Mouse (Mus musculus) common myeloid progenitor, adult 5-6 weeks (primary cell): Measurements from ENCODE around the gene Tspyl1. TPM values are rescaled to one million over a fixed set of nuclear protein-coding genes. Genes with fewer than 3 reads are reported as not detected.
"Not testable (repeated sequence)": the region's sequence is repeated elsewhere in the genome, so short reads cannot be mapped to it uniquely, and the experiment has no call there.

ENCODE experiments used
- ATAC-seq: replicated peaks from 2 replicates; pipeline ENCODE4 v1.8.0; 2016; ENCODE audit warnings: low read depth, mild to moderate bottlenecking, moderate TSS enrichment, inconsistent platforms; ENCODE audit not compliant: poor library complexity, severe bottlenecking
- total RNA-seq: library from RNA; stranded (forward); fragments of 200-1000, 187-1606 nt; gene quantifications from 2 replicates; pipeline ENCODE4 v1.2.3, GENCODE M21; 2017

Tspyl1 gene
- total RNA-seq = 54.7 and 57.7 TPM in 2 replicates

DNA sequence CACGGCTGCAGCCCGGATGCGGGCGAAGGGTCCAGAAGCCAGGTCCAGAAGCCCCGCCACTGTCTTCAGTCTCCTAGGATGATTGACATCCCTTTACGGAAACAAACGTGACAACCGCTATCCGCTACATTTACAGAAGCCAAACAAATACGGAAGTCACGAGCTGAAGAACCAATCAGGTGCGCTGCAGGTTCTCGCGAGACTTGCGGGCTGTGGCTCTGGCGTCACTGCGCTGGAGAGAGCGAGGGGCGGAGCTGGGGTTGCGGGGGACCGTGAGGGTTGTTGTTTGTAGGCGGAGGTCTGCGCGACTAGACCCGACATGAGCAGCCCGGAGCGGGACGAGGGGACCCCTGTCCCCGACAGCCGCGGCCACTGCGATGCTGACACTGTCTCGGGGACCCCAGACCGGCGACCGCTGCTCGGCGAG, at the start of gene Tspyl1:
Tspyl1 (plus strand) TSS at position 229 of the 427 bp plus-strand sequence.
- ATAC-seq = peak; percentile 89

DNA sequence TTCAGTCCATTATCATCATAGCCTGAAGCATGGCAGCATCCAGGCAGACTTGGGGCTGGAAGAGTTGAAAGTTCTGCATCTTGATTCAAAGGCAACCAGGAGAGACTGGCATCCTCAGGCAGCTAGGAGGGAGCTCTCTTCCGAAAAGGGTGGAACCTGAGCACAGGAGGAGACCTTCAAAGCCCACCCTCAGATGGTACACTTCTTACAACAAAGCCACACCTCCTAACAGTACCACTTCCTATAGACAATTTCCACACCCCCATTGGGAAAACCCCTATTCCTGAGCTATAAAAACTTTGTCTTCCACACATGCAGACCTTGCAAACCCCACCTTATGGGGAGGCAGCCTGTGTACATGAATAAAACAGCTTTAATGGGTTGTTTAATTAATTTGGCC, 48.6 kb upstream of the Tspyl1 start:
- no peak for ATAC-seq

DNA sequence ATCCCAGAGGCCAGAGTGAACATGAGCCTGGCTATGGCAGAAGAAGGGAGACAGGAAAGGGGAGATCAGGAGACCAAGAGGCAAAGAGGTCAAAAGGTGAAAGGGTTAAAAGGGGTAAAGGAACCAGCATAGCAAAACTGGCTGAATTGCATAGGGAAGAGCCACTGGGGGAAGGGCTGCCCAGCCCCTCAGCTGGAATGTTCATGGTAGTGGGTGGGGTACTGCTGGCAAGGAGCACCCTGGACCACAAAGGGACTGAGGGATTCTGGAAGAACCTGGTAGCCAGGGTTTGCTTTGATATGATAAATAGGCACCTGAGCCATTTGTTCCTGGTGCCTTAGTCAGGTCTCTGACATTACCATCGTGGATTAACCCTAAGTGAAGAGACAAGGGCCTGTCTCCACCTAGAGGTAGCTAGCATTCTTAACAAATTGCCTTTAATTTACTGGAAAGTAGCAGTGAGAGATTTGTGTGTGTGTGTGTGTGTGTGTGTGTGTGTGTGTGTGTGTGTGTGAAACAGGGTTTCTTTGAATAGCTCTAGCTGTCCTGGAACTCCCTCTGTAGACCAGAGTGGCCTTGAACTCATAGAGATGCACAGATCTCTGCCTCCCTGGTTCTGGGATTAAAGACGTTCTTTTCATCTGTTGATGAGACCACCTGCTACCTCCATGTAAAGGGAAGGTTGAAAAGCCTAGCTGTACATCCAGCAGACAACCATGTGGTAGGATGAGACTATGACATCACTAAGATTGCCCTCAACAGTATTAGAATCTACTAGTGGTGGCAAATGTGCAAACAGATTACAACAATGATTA, 47.9 kb upstream of the Tspyl1 start:
- ATAC-seq = no peak

DNA sequence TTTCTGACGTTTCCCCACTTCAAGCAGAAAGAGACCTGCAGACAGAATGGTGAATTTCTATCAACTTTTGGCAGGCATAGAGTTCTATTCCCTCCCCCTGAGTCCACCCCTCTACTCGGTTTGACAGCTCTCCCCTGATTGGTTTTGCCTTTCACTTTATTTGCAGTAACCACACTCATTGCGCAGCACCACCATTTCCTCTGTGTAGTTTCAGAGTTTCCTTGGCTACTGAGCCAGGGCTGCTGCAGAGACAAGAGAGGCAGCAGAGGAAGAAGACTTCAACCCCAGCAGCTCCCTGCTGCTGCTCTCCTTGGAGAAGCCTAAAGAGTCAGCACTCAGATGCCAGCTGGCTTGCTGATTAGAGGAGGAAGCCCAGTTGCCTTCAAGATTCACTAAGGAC, 46.6 kb upstream of the Tspyl1 start:
- ATAC-seq = peak; percentile 97

DNA sequence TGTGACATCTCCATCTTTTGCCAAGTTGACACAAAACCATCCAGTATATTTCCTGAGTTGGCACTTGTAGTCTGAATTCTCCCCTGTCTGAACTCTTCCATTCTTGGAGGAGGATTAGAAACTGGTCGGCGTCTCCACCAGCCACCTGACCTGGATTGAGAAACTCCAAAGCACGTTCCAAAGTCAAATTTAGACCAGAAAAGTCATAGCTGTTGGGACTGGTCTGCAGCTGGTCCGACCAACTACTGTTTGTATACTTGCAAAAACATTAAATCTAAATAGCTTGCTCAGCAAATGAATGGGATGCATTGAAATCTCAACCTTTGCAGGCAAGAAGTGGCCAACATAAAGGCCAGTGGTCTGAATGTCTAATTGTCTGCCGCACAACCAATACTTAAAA, 45.4 kb upstream of the Tspyl1 start:
- no peak for ATAC-seq

DNA sequence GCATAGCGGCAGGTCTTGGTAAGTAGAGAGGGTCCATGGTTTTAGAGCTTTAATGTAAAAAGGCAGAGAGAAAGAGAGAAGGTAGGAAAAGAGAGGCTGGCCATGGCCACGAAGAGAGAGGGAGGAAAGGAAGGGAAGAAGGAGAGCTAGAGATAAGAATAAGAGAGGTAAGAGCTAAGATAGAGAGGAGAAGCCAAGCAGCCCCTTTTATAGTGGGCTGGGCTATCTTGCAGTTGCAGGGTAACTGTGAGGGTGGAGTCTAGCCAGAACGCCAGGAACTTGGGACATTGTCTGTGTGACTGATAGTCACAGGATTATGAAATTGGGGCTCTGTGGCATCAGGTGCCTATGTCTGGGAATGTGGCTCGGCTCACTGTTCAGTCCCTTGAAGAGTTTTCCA, 43.5 kb upstream of the Tspyl1 start:
- no peak for ATAC-seq

DNA sequence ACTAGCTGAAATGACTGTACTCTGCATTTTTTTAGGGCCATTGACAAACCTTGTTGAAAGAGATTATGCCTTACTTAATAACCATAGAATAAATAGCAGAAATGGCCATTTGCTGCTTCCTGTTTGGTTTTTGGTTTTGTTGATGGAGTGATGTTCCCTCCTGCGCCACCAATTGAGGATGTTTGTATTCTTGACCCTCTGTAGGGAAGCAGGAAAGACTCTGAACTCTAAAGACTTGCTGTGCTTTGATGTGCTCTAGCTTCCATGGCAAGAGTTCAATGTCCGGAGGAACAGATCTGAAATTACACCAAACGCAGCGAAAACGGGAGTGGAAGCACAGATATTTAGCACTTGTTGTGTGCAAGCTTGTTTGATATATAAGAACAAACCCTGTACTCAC, 37.2 kb upstream of the Tspyl1 start:
- ATAC-seq = peak; percentile 45

DNA sequence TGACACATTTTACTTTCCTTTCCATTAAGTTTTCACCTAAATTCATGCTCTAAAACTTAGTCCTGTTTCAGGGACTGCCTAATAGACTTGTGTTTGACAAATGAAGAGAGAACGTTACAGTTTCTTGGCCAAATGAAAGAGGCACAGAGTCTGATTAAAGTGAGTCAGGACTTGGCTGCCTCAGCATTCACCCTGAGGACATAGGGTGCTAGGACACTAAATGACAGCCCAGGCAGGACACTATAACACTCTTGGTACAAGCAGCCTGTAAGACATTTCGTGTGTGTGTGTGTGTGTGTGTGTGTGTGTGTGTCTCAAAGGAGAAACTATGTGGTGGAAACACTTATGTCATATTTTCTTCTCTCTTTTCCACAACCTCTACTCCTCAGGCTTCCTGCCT, 35.9 kb upstream of the Tspyl1 start:
- ATAC-seq = no peak

DNA sequence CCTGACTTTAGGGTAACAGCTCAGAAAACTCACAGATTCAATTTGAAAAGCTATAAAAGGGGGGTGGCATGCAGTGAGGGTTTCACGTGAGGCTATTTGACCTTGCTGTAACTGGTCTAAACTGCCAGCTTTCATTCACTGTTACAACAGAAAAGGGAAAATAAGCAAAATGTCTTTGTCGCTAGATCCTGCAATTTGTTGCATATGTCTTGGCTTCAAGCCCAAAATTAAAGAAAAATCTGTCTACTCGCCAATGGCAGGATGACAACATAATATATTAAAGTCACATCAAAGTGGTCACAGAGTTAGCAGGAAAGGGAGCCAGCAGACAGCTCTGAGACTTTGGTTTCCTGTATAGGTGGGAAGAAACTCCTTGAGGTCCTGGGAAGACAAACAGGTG, 34.2 kb upstream of the Tspyl1 start:
- no peak for ATAC-seq

DNA sequence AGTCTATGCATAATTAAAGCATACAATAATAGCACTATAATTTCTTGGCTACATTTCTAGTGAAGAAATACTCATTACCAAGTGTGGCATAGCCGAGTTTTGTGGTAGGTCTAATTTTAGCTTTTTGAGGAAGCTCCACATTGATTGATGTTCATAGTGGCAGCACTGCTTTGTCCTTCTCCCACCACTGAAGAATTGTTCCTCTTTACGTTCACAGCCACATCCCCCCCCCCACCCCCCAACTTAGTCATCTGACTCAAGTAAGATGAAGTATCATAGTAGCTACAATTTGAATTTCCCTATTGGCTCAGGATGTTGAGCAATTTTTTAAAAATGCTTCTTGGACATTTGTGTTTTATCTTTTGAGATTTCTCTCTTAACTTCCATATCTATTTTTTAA, 32.4 kb upstream of the Tspyl1 start:
- ATAC-seq = peak; percentile 96

DNA sequence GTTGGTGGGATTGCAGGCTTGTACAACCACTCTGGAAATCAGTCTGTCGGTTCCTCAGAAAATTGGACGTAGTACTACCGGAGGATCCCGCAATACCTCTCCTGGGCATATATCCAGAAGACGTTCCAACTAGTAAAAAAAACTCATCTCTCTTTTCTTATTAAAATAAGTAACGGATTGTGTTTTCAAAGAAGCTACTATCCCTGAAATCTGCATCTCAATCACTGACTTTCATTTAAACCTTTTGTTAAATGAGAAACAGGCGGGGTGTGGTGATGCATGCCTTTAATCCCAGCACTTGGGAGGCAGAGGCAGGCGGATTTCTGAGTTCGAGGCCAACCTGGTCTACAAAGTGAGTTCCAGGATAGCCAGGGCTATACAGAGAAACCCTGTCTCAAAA, 29.2 kb upstream of the Tspyl1 start:
- ATAC-seq = not testable (repeated sequence)

DNA sequence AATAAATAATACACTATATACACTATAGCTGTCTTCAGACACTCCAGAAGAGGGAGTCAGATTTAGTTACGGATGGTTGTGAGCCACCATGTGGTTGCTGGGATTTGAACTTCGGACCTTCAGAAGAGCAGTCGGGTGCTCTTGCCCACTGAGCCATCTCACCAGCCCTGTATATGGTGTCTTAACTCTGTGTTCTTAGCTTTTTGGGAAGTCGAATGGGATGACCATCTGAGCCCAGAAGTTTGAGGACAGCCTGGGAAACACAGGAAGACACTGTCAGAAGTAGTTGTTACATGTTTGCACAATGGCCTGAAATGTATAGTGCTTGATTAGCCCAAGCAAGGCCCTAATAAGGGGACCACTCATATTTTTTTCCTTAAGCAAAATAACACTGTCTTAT, 16.9 kb upstream of the Tspyl1 start:
- no peak for ATAC-seq

DNA sequence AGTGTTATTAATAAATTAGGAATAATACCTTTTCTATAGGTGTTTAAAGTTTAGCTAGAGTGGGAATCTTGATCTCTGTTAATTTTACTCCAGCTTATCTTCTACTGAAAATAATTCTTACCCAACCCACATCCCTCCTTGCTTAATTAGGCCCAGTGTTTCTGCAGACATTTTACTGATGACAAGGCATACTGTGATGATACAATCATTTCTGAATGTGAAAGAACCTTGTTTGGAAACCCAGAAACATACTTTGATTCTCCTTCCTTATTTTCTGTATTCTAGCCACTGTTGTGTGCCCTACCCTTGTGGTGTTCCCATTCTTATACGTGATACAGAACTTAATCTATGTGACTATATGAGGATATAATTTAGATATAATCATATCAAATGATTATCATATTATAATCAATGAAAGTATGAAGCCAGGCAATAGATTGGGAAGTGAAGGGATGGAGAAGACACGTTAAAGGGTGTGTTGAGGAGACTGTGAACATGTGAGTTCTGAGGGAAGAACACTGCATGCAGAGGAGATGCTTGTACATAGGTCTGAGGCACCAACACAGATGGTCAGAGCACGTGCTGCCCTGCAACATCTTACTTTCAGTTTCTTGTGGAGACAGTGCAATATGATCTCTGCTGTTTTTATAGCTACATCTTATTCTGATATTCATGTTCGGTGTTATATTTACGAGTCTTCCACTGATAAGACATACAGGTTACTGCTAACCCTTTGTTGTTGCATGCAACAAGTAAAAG, 14.5 kb upstream of the Tspyl1 start:
- 0 out of 2 replicates have a peak, but pooled peaks have one; percentile 42 for ATAC-seq

DNA sequence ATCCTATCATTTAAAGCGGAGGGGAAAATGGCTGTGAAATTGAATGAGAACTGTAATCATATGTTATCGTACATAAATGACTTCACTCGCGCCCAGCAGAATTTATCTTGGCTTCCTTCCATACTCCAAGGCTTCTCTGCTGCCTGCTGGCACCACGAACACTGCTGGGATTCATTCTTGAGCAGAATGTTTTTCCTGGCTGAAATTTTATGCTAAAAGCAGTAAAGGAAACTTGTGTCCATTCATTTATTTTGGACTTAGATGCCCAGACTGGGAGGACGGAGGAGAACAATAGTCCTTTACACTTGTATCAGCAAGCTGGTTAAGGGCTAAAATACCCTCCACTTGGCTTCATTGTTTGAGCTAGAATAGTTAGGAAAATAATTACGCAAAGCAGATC, 10.3 kb upstream of the Tspyl1 start:
- no peak for ATAC-seq

DNA sequence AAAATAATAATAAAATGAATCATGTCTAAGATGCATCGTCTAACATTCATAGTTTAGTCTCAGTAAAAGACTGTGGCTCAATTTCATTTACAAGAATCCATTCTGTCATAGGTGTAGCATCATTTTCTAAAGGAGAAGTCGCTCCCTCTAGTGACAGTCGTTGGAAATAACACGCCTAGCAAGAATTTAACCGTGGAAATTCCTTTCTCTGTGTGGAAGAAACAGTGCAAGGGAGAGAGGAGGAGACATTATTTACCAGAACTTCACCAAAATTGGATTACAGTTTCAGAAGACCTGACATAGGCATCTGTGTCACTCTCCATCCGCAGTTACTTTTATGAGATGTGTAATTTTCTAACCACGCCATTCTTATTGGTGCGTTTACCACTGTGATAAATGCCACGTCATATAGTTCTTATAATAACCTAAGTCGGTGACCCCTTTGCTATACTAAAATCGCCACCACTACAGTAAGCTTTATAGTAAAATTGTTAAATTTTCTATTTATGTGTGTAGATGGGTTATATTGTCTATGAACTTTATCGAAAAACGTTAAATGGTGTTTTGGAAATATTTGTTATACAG, 1.3 kb upstream of the Tspyl1 start:
- ATAC-seq = peak; percentile 20; the same call in 1 of the 2 replicates

DNA sequence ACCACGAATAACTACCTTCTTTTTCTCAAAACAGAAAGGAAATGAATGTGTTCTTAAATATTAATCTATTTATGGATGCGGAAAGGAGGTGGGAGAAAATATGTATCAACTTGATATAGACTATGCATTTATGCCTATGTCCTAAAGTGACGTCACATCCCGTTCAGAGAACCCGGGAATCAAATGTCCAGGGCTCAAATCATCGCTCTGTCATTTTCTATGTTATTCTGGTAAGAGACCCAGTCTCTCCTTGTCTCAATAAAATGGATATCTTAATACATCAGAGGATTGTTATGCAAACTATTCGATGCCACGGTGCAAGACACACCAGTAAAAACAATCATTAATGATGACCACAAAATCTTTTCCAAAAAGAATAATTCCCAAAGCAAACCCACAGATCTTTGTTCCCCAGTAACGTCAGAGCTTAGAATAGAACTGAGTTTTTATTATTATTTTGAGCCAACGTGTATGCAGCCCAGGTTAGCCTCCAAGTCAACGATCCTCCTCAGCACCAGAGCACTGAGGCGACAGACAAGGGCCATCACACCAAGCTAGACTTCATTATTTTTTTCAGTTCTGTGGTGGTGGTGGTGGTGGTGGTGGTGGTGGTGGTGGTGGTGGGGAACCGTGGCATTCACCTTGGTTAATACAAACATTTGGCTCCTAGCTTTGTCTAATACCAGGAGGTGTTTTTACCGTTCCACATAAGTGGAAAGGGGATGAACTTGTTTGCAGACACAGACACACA, 604 bp upstream of the Tspyl1 start:
- no peak for ATAC-seq

DNA sequence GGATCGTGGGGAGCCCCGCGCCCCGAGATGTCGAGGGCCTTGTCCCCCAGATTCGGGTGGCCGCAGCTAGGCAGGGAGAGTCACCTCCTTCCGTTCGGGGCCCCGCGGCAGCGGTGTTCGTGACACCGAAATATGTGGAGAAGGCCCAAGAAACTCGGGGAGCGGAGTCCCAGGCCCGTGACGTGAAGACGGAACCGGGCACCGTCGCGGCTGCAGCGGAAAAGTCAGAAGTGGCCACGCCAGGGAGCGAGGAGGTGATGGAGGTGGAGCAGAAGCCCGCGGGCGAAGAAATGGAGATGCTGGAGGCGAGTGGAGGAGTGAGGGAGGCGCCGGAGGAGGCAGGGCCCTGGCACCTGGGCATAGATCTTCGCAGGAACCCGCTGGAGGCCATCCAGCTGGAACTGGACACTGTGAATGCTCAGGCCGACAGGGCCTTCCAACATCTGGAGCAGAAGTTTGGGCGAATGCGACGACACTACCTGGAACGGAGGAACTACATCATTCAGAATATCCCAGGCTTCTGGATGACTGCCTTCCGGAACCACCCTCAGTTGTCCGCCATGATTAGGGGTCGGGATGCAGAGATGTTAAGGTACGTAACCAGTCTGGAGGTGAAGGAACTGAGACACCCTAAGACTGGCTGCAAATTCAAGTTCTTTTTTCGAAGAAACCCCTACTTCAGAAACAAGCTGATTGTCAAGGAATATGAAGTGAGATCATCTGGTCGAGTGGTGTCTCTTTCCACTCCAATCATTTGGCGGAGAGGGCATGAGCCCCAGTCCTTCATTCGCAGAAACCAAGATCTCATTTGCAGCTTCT, 639 bp downstream of the Tspyl1 start:
- ATAC-seq = peak; percentile 9

DNA sequence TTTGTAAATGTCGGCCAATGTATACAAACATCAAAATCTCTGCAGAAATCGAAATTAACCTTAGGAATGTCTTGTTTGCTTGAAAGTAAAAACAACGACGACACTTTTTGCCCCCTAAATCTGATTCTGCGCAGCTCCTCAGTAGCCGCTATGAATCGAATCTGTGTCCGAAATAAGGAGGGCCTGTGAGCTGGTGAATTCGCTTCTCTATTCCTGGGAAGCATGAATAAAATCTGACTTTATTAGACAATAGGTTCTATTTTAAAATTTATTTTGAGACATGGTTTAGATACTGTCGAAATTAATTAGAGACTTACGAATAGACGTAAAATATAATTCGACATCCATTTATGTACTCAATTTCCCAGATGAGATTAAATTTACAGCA, 14.9 kb downstream of the Tspyl1 start:
- no peak for ATAC-seq

DNA sequence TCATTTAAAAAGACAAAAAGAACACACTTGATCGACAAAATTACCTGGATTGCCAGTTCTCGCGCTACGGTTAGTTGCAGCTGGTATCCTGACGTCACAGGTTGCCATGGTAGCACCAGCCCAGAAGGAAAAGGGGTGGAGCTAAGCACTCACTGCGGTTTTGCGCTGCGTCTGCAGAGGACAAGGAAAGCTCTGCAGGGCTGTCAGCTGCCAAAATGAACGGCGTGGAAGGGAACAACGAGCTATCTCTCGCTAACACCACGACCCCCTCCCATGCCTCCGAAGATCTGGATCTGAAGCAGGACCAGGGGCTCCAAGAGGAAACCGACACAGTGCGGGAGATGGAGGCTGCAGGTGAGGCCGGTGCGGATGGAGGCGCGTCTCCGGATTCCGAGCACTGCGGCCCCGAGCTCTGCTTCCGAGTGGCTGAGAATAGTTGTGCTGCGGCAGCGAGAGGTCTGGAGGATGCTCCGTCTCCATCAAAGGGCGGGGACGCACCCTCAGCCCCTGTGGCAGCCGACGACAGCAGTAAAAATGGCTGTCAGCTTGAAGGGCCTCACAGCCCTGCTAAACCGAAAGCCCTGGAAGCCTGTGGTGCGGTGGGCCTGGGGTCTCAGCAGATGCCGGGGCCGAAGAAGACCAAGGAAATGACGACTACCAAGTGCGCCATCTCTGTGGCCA, 15.4 kb downstream of the Tspyl1 start, which contains the start of gene Tspyl4:
Tspyl4 (plus strand) TSS at position 144 of the 681 bp plus-strand sequence.
- ATAC-seq = peak; percentile 95
